Mouse (Mus musculus) G1E (cell line): ENCODE data around the gene Mpeg1. TPM values are rescaled to one million over a fixed set of nuclear protein-coding genes. Genes with fewer than 3 reads are reported as not detected.

Experiments used
- ATAC-seq: 2 replicates; pipeline ENCODE4 v1.8.0; 2016; ENCODE audit warnings: mild to moderate bottlenecking; ENCODE audit not compliant: insufficient number of reproducible peaks, poor library complexity, low FRiP score, severe bottlenecking; ENCODE audit errors: extremely low read depth
- DNase-seq: peaks from one replicate; pipeline ENCODE4 v3.0.0; 2012; ENCODE audit warnings: low spot score
- H3K27me3 ChIP-seq: 2 replicates; pipeline ENCODE4 v1.6.1; 2012; ENCODE audit warnings: mild to moderate bottlenecking, low read length, inconsistent platforms; ENCODE audit not compliant: insufficient read depth
- H3K36me3 ChIP-seq: replicated peaks from 2 replicates; pipeline ENCODE3; 2012; ENCODE audit warnings: mild to moderate bottlenecking, inconsistent platforms
- H3K4me1 ChIP-seq: 2 replicates; pipeline ENCODE4 v1.6.1; 2012; ENCODE audit warnings: low read depth, low read length, inconsistent platforms, mixed read lengths; ENCODE audit not compliant: insufficient read depth
- H3K4me3 ChIP-seq: 2 replicates; pipeline ENCODE4 v1.5.1; 2012; ENCODE audit warnings: low read depth, mild to moderate bottlenecking, inconsistent platforms, low read length, moderate library complexity, mixed read lengths
- H3K9me3 ChIP-seq: replicated peaks from 2 replicates; pipeline ENCODE4 v1.6.1; 2012; ENCODE audit warnings: inconsistent platforms
- CTCF ChIP-seq: IDR thresholded peaks from 2 replicates; pipeline ENCODE4 v1.5.1; 2012; ENCODE audit warnings: low read depth, low read length, inconsistent platforms, mixed read lengths
- GATA1 ChIP-seq: IDR thresholded peaks from 2 replicates; pipeline ENCODE4 v1.6.1; 2012; ENCODE audit warnings: borderline replicate concordance, low read length, inconsistent platforms, mixed read lengths
- GATA2 ChIP-seq: IDR thresholded peaks from 2 replicates; pipeline ENCODE4 v1.6.1; 2012; ENCODE audit warnings: low read depth, low read length, inconsistent platforms, borderline replicate concordance
- POLR2AphosphoS5 ChIP-seq: IDR thresholded peaks from 2 replicates; pipeline ENCODE4 v1.6.1; 2012; ENCODE audit warnings: low read depth, low read length, inconsistent platforms; ENCODE audit not compliant: insufficient replicate concordance
- TAL1 ChIP-seq: conservative IDR thresholded peaks from 2 replicates; pipeline ENCODE4 v1.6.1; 2012; ENCODE audit warnings: low read depth, low read length, inconsistent platforms, mixed read lengths
- polyA plus RNA-seq: library from polyadenylated mRNA; stranded (reverse); fragments of >175 nt; gene quantifications from 2 replicates; pipeline ENCODE4 v1.2.3, GENCODE M21; 2012
- total RNA-seq, 2 experiments: library from RNA; stranded (forward) in 1 of 2; stranded (reverse) in 1 of 2; fragments of 200-1000 nt in 1 of 2; fragments of >200 nt in 1 of 2; fragmentation: Nextera tagmentation in 1 of 2; gene quantifications; 2 replicates each; pipeline ENCODE4 v1.2.3; 2014 to 2017

Mpeg1 gene
- total and polyA plus RNA-seq, 3 experiments = 0.22 TPM; not detected in 2

- no peaks in the 10 kb centered on the region; the same call in 1 of the 2 replicates for H3K27me3 ChIP-seq
- no peaks in the 10 kb centered on the region for H3K4me1 ChIP-seq
- ATAC-seq (no peak), DNase-seq (no peak)
- no peaks in the 10 kb centered on the region for H3K36me3 ChIP-seq
- H3K9me3 ChIP-seq = no peaks in the 10 kb centered on the region
- TF ChIP-seq GATA2 = no peak
- no peak for TF ChIP-seq GATA1
- no peak for TF ChIP-seq TAL1
- TF ChIP-seq POLR2AphosphoS5 = no peak
- no peak for TF ChIP-seq CTCF
- H3K4me3 ChIP-seq = no peak overlapping the region
Measured at GRCm38 (mm10) chr19:12487511-12488204, 27.1 kb downstream of the Mpeg1 start.

DNA sequence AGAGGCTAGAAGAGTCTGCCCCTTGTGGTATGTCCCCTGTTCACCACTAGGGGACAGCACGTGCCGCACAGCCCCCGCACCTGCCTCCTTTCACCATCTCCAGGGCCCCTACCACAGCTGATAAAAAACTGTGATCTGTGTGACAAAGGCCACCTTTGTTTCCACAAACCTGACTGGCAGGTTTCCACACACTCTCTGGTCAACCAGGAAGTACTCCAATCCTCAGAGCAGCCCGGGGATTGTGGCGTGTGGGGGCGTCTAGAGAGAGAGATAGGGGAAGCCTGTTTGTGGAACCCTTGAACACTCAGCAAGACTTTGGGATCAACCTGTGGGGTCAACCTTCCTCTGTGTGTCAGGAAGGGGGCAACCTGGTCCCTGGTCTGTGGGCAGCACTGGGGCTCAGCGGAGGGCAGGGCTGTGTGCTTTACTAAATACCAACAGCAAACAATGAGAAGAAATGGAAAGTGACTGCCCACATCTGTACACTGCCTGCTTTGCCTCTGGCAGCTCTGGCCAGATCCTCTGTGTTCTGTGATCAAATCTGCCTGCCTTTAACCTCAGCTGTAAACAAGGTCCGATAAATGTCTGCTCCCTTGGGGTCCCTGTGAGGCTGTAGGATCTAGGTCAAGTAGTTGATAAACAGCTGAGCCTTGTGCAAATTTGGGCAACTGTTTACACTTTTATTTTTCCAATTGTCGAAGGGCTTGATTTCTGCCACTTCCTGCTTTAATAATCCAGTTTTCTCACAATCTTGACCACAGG is 27.8 kb downstream of the Mpeg1 start:
- TF ChIP-seq TAL1 (no peak), CTCF (peak; percentile 61)
- H3K4me1 ChIP-seq = no peaks in the 10 kb centered on the region
- no peaks in the 10 kb centered on the region; the same call in 1 of the 2 replicates for H3K27me3 ChIP-seq
- no peak for ATAC-seq
- no peaks in the 10 kb centered on the region for H3K9me3 ChIP-seq
- no peak overlapping the region for H3K4me3 ChIP-seq
- no peaks in the 10 kb centered on the region for H3K36me3 ChIP-seq
- DNase-seq = no peak

DNA sequence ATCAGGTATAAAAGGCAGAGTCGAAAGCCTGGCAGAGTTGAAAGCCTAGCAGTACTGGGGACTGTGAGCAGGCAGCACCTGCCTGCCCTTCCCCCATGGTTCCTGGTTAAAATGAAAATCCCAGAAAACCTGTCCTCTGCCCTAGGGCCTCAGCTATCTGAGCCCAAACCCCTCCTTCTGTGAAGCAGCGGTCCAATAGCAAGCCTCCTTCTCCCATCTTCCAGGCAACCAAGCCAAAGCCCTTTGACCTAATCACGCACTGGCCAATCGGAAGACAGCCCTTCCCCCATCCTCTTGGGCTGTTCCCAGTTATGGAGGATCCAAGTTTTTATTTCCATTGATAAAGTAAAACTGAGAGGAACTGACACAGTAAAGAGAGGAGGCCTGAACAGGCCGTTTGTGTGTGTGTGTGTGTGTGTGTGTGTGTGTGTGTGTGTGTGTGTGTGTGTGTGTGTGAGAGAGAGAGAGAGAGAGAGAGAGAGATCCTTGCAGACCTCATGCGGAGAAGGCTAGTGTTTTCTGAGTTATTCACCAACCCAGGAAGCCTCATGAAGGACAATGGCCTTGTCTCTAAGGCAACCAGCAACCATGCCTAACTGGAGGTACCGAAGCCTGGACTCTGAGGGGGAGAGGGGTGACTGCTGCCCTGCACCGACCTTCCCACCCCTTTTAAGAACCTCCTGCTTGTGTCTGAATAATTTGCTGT is 28.5 kb downstream of the Mpeg1 start:
- ATAC-seq (no peak), DNase-seq (no peak)
- Histone ChIP-seq H3K36me3 (no peaks in the 10 kb centered on the region), H3K4me3 (no peak overlapping the region), H3K27me3 (no peaks in the 10 kb centered on the region; the same call in 1 of the 2 replicates), H3K4me1 (no peaks in the 10 kb centered on the region; the same call in 1 of the 2 replicates), H3K9me3 (no peaks in the 10 kb centered on the region)
- no peak for TF ChIP-seq GATA2
- TF ChIP-seq CTCF = no peak
- TF ChIP-seq POLR2AphosphoS5 = no peak
- no peak for TF ChIP-seq TAL1
- TF ChIP-seq GATA1 = no peak

DNA sequence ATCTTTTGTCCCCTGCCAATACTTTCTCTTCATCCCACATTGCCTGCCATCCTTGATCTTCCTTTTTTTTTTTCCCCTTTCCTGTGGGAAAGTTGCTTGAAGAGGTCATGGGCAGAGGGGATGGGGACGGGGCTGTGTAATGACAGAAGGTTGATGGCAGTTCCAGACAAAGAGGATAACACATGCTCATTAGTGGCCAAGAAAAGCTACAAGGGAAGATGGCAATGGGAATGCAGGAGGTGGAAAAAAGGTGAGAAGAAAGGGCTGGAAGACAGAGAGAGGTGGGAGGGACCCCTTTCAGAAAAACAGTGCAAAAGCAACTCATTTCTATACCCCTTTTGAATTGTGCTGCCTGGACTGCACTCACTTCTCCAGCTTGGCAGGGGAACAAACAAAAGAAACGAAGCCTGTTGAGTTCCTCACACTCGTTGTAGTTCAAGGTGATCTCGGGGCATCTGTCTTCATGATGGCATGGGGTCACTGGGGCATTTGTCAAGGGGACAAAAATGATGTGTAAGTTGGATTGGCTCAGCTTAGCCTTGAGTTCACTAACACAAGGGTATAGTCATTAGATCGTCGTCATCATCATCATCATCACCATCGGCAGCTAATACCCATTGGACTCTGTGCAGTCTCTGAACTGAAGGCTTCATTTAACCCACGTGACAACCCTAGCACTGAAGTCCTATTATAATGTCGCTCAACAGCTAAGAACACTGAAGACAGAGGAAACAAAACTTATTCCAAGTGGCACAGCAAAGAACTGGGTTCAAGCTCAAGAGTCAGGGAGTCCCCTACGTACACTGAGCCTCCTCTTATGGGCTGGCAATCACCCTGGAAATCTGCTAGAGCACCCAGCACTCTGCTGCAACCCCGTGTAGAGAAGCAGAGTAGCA is 29.3 kb downstream of the Mpeg1 start:
- Histone ChIP-seq H3K4me1 (no peaks in the 10 kb centered on the region; the same call in 1 of the 2 replicates), H3K4me3 (no peak overlapping the region), H3K27me3 (no peaks in the 10 kb centered on the region; the same call in 1 of the 2 replicates), H3K9me3 (no peaks in the 10 kb centered on the region), H3K36me3 (no peaks in the 10 kb centered on the region)
- TF ChIP-seq GATA2 (no peak), GATA1 (no peak), TAL1 (no peak), POLR2AphosphoS5 (no peak), CTCF (no peak)
- ATAC-seq = no peak
- no peak for DNase-seq

DNA sequence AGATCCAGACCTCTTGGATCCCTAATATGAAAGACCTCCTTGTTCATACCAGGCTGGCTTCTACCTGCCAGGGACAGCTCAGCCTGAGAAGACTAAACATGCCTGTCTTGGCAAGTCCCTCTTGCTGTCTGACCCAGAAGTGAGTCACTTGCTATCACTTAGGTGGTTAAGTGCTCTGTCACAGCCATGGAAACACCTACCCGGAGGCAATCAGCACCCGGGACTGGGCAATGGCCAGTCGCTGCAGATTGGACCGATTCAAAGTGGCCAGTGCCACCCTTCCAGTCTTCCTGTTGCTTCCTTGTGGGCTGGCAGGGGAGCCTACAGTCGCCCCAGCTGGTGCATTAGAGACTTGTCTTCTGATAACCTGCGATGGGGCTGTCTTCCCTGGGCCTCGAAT is 31.1 kb downstream of the Mpeg1 start:
- DNase-seq = no peak
- no peak overlapping the region for H3K4me3 ChIP-seq
- TF ChIP-seq CTCF (no peak), TAL1 (no peak), GATA2 (no peak), GATA1 (no peak), POLR2AphosphoS5 (no peak)
- no peak for ATAC-seq
- H3K4me1 ChIP-seq = no peaks in the 10 kb centered on the region; the same call in 1 of the 2 replicates
- H3K9me3 ChIP-seq = no peaks in the 10 kb centered on the region
- no peaks in the 10 kb centered on the region for H3K36me3 ChIP-seq
- no peaks in the 10 kb centered on the region; the same call in 1 of the 2 replicates for H3K27me3 ChIP-seq
